In genomic region chr5:103518797-103519468, GRCm38 (mm10) we compare ENCODE assay signal across 8 mouse cellular contexts.
A peak's percentile ranks its signal among the peaks of the same experiment; 100 is the strongest.
DNase-seq lines count a peak whose midpoint lies in the region; ATAC-seq and TF ChIP-seq lines count a peak whose summit lies in the region.

No protein-coding gene starts in this region.

- H3K27ac ChIP-seq in heart, embryonic 13.5 days (replicated peaks), result no peak overlapping the region
- no peak overlapping the region for H3K27ac ChIP-seq in lung, embryonic 14.5 days (ENCODE audit: low read depth)
- no peak overlapping the region for H3K27ac ChIP-seq in neural tube, embryonic 15.5 days (replicated peaks)

- peaks cover 12% of the 10 kb centered on the region for H3K4me1 ChIP-seq in heart, embryonic 13.5 days
- H3K4me1 ChIP-seq in lung, embryonic 14.5 days (ENCODE audit: insufficient read depth), result peaks cover 4% of the 10 kb centered on the region; the same call in 1 of the 2 replicates
- H3K4me1 ChIP-seq in neural tube, embryonic 15.5 days, result no peaks in the 10 kb centered on the region

- H3K9ac ChIP-seq in heart, embryonic 13.5 days, result no peak overlapping the region
- no peak overlapping the region for H3K9ac ChIP-seq in lung, embryonic 14.5 days
- H3K9ac ChIP-seq in neural tube, embryonic 15.5 days (replicated peaks), result no peak overlapping the region

- peaks cover 23% of the 10 kb centered on the region for H3K36me3 ChIP-seq in heart, embryonic 13.5 days
- H3K36me3 ChIP-seq in lung, embryonic 14.5 days (ENCODE audit: insufficient read depth), result no peaks in the 10 kb centered on the region
- H3K36me3 ChIP-seq in neural tube, embryonic 15.5 days, result no peaks in the 10 kb centered on the region

- no peak for ATAC-seq in heart, embryonic 13.5 days (ENCODE audit: extremely low read depth, insufficient number of reproducible peaks, low FRiP score, low TSS enrichment)
- peak; percentile 69 for ATAC-seq in lung, embryonic 14.5 days (ENCODE audit: insufficient read depth)
- no peak for ATAC-seq in neural tube, embryonic 15.5 days (ENCODE audit: low FRiP score)

- TF ChIP-seq CTCF in lung, embryonic 14.5 days (IDR thresholded peaks at IDR 0.05; ENCODE audit: low read depth), result no peak

- WGBS in heart, embryonic 13.5 days, result 50% methylated on average over 14 of the region's 14 CpGs
- WGBS in lung, embryonic 14.5 days, result 52% methylated on average over 14 of the region's 14 CpGs
- WGBS in neural tube, embryonic 15.5 days, result 87% methylated on average over 14 of the region's 14 CpGs

- peak; percentile 22 to 58 for DNase-seq in lung, adult 18-20 months
- no peak for DNase-seq in lung, postnatal 25 days (ENCODE audit: low spot score)
- peak; percentile 4 for DNase-seq in adipocyte (ENCODE audit: low spot score)
- DNase-seq in lung, embryonic 14.5 days, result peak; percentile 81
- no peak for DNase-seq in embryo, embryonic 10.5 days (ENCODE audit: low spot score)
- DNase-seq in layer of hippocampus, postnatal 14 days (ENCODE audit: low spot score in 2 of 2), result no peak

- no peak overlapping the region for H3K4me3 ChIP-seq in heart, embryonic 13.5 days
- no peak overlapping the region for H3K4me3 ChIP-seq in lung, embryonic 14.5 days (ENCODE audit: low read depth, low read length)
- no peak overlapping the region for H3K4me3 ChIP-seq in neural tube, embryonic 15.5 days (replicated peaks)

- H3K4me2 ChIP-seq in heart, embryonic 13.5 days, result 0 out of 2 replicates have a peak overlapping the region, but pooled peaks have one; percentile 1
- no peak overlapping the region for H3K4me2 ChIP-seq in lung, embryonic 14.5 days
- no peak overlapping the region for H3K4me2 ChIP-seq in neural tube, embryonic 15.5 days

- no peaks in the 10 kb centered on the region for H3K9me3 ChIP-seq in heart, embryonic 13.5 days
- no peaks in the 10 kb centered on the region for H3K9me3 ChIP-seq in lung, embryonic 14.5 days (ENCODE audit: low read depth, low read length)
- no peaks in the 10 kb centered on the region for H3K9me3 ChIP-seq in neural tube, embryonic 15.5 days (replicated peaks)

- no peaks in the 10 kb centered on the region for H3K27me3 ChIP-seq in heart, embryonic 13.5 days (replicated peaks)
- no peaks in the 10 kb centered on the region for H3K27me3 ChIP-seq in lung, embryonic 14.5 days (ENCODE audit: insufficient read depth, low read length)
- no peaks in the 10 kb centered on the region for H3K27me3 ChIP-seq in neural tube, embryonic 15.5 days (replicated peaks)

Comparison
In these comparisons a context has a peak if more than half of its experiments do, and no peak if none do; other contexts are left out.
1. DNase-seq: peak in lung, adult 18-20 months (2 of 2), adipocyte (single experiment) and lung, embryonic 14.5 days (single experiment); none in lung, postnatal 25 days (single experiment), embryo, embryonic 10.5 days (single experiment) and layer of hippocampus, postnatal 14 days (0 of 2).